In genomic region chr15:84987020-84987815, GRCm38 (mm10) we compare ENCODE assay signal across 9 mouse cellular contexts. TPM values are rescaled to one million over a fixed set of nuclear protein-coding genes. Genes with fewer than 3 reads are reported as not detected.
DNase-seq lines count a peak whose midpoint lies in the region; ATAC-seq lines count a peak whose summit lies in the region.
"Had no signal": no experiment of that assay in that cellular context is flagged by ENCODE, and none has a peak within 500 bp of the region (broad histone marks: within the 10 kb centered on the region; RNA-seq: fewer than 3 reads in every experiment).

No protein-coding gene starts in this region.

- H3K27ac ChIP-seq in embryonic facial prominence, embryonic 15.5 days (replicated peaks) = peak overlapping the region; percentile 48
- peak overlapping the region; percentile 78 for H3K27ac ChIP-seq in hindbrain, embryonic 15.5 days (replicated peaks)
- H3K27ac ChIP-seq in lung, embryonic 16.5 days (ENCODE audit: low read length) = peak overlapping the region; percentile 38; the same call in 1 of the 2 replicates

- under 1% methylated on average over 36 of the region's 53 CpGs for WGBS in embryonic facial prominence, embryonic 15.5 days
- 0% methylated on average over 42 of the region's 53 CpGs for WGBS in hindbrain, embryonic 15.5 days
- WGBS in lung, embryonic 16.5 days = under 1% methylated on average over 50 of the region's 53 CpGs

- peaks cover 42% of the 10 kb centered on the region for H3K4me1 ChIP-seq in embryonic facial prominence, embryonic 15.5 days
- H3K4me1 ChIP-seq in hindbrain, embryonic 15.5 days (replicated peaks) = peaks cover 51% of the 10 kb centered on the region
- peaks cover 19% of the 10 kb centered on the region for H3K4me1 ChIP-seq in lung, embryonic 16.5 days (replicated peaks; ENCODE audit: control insufficient read depth, insufficient read depth, low read length)

- no peaks in the 10 kb centered on the region for H3K27me3 ChIP-seq in embryonic facial prominence, embryonic 15.5 days
- H3K27me3 ChIP-seq in hindbrain, embryonic 15.5 days = no peaks in the 10 kb centered on the region
- no peaks in the 10 kb centered on the region for H3K27me3 ChIP-seq in lung, embryonic 16.5 days (ENCODE audit: control insufficient read depth, insufficient read depth, low read depth, low read length)

- no peaks in the 10 kb centered on the region for H3K9me3 ChIP-seq in embryonic facial prominence, embryonic 15.5 days (replicated peaks)
- H3K9me3 ChIP-seq in hindbrain, embryonic 15.5 days = no peaks in the 10 kb centered on the region
- H3K9me3 ChIP-seq in lung, embryonic 16.5 days (ENCODE audit: control insufficient read depth, low read length) = no peaks in the 10 kb centered on the region

- peak; percentile 32 for DNase-seq in ovary, postnatal 14 days (ENCODE audit: low spot score)
- DNase-seq in ovary, postnatal 10 days (ENCODE audit: low spot score) = no peak
- peak; percentile 30 for DNase-seq in ZHBTc4 (ENCODE audit: low read depth, low spot score)
- DNase-seq in retina, postnatal 1 day = peak; percentile 71

- peak overlapping the region; percentile 80 for H3K4me3 ChIP-seq in embryonic facial prominence, embryonic 15.5 days (replicated peaks)
- H3K4me3 ChIP-seq in hindbrain, embryonic 15.5 days = peak overlapping the region; percentile 93
- peak overlapping the region; percentile 85 for H3K4me3 ChIP-seq in lung, embryonic 16.5 days (ENCODE audit: low read length)

- H3K36me3 ChIP-seq in embryonic facial prominence, embryonic 15.5 days = no peaks in the 10 kb centered on the region
- no peaks in the 10 kb centered on the region for H3K36me3 ChIP-seq in hindbrain, embryonic 15.5 days
- no peaks in the 10 kb centered on the region for H3K36me3 ChIP-seq in lung, embryonic 16.5 days (ENCODE audit: control insufficient read depth, insufficient read depth, low read length)

- peak; percentile 59; the same call in 1 of the 2 replicates for ATAC-seq in embryonic facial prominence, embryonic 15.5 days (ENCODE audit: insufficient number of reproducible peaks, low FRiP score, low TSS enrichment, low read depth)
- ATAC-seq in hindbrain, embryonic 15.5 days (ENCODE audit: low FRiP score, low read depth) = peak; percentile 62
- ATAC-seq in lung, embryonic 16.5 days (ENCODE audit: low read depth) = peak; percentile 73
- ATAC-seq in megakaryocyte progenitor cell, adult 5-6 weeks (replicated peaks; ENCODE audit: poor library complexity) = no peak; the same call in 1 of the 2 replicates

- peak overlapping the region; percentile 77 for H3K9ac ChIP-seq in embryonic facial prominence, embryonic 15.5 days
- H3K9ac ChIP-seq in hindbrain, embryonic 15.5 days = peak overlapping the region; percentile 94
- peak overlapping the region; percentile 92 for H3K9ac ChIP-seq in lung, embryonic 16.5 days (ENCODE audit: low read length)

- H3K4me2 ChIP-seq in embryonic facial prominence, embryonic 15.5 days (replicated peaks) = peak overlapping the region; percentile 72
- H3K4me2 ChIP-seq in hindbrain, embryonic 15.5 days = peak overlapping the region; percentile 78
- H3K4me2 ChIP-seq in lung, embryonic 16.5 days (ENCODE audit: low read depth, low read length) = peak overlapping the region; percentile 87

RNA-seq across cellular contexts. Expression of gene 5031439G07Rik, which starts 1.1 kb away (rescaled TPM):
- polyA plus RNA-seq in embryonic facial prominence, embryonic 15.5 days (2015; fragmentation: Nextera tagmentation; extraction: Ambion mirVana) = 9.1 and 9.8 TPM in 2 replicates
- polyA plus RNA-seq in hindbrain, embryonic 15.5 days (2015; fragmentation: Nextera tagmentation; extraction: Ambion mirVana) = 39.3 and 43.6 TPM in 2 replicates
- polyA plus RNA-seq in lung, embryonic 16.5 days (2015; fragmentation: Nextera tagmentation; extraction: Ambion mirVana) = 5.0 and 5.6 TPM in 2 replicates
- total RNA-seq in megakaryocyte progenitor cell, adult 5-6 weeks (2015) = 8.0 and 10.0 TPM in 2 replicates
- 11.7 and 17.7 TPM in 2 replicates for total RNA-seq in megakaryocyte progenitor cell, adult 5-6 weeks (2017)

RNA-seq across cellular contexts. Expression of gene Upk3a, which starts 29.7 kb away (rescaled TPM):
- 6.2 and 18.2 TPM in 2 replicates for polyA plus RNA-seq in embryonic facial prominence, embryonic 15.5 days (2015; fragmentation: Nextera tagmentation; extraction: Ambion mirVana)
- polyA plus RNA-seq in hindbrain, embryonic 15.5 days (2015; fragmentation: Nextera tagmentation; extraction: Ambion mirVana) = 0.91 and 1.6 TPM in 2 replicates
- 13.3 and 18.3 TPM in 2 replicates for polyA plus RNA-seq in lung, embryonic 16.5 days (2015; fragmentation: Nextera tagmentation; extraction: Ambion mirVana)
- total RNA-seq in megakaryocyte progenitor cell, adult 5-6 weeks (2015) = not detected in 2 replicates
- not detected in 2 replicates for total RNA-seq in megakaryocyte progenitor cell, adult 5-6 weeks (2017)
- total RNA-seq: hematopoietic stem cell, adult 5-6 weeks had no signal

RNA-seq across cellular contexts. Expression of gene Fam118a, which starts 41.5 kb away (rescaled TPM):
- polyA plus RNA-seq in embryonic facial prominence, embryonic 15.5 days (2015; fragmentation: Nextera tagmentation; extraction: Ambion mirVana) = 24.9 and 31.7 TPM in 2 replicates
- 30.1 and 30.8 TPM in 2 replicates for polyA plus RNA-seq in hindbrain, embryonic 15.5 days (2015; fragmentation: Nextera tagmentation; extraction: Ambion mirVana)
- polyA plus RNA-seq in lung, embryonic 16.5 days (2015; fragmentation: Nextera tagmentation; extraction: Ambion mirVana) = 31.9 and 34.1 TPM in 2 replicates
- 12.4 and 12.5 TPM in 2 replicates for total RNA-seq in megakaryocyte progenitor cell, adult 5-6 weeks (2015)
- total RNA-seq in megakaryocyte progenitor cell, adult 5-6 weeks (2017) = 10.5 and 20.9 TPM in 2 replicates
